Mouse (Mus musculus): ENCODE measurements at regions not wholly inside any gene's neighbourhood (a gene's known extent, or its start where the extent isn't known, plus 50 kb on each side); places are given as distances from the start of the nearest gene placed in this dataset.

- no peak for DNase-seq
Measured at GRCm38 (mm10) chr7:72753053-72753559, 446.7 kb upstream of the Mctp2 start.

- DNase-seq, result no peak
Measured at GRCm38 (mm10) chr7:72762711-72763110, 456.3 kb upstream of the Mctp2 start.

- no peak for DNase-seq
Measured at GRCm38 (mm10) chr7:72768705-72769104, 462.3 kb upstream of the Mctp2 start.

GRCm38 (mm10) chr7:72774031-72774770, 467.8 kb upstream of the Mctp2 start:
- DNase-seq, result no peak

GRCm38 (mm10) chr7:72774771-72775119, 468.3 kb upstream of the Mctp2 start:
- DNase-seq, result no peak

GRCm38 (mm10) chr7:72787306-72787705, 480.9 kb upstream of the Mctp2 start:
- DNase-seq, result no peak

GRCm38 (mm10) chr7:72788261-72788660, 481.9 kb upstream of the Mctp2 start:
- no peak for DNase-seq

GRCm38 (mm10) chr7:72822142-72822541, 515.7 kb upstream of the Mctp2 start:
- DNase-seq, result no peak

GRCm38 (mm10) chr7:72826597-72826996, 520.2 kb upstream of the Mctp2 start:
- DNase-seq, result no peak

GRCm38 (mm10) chr7:72835423-72835822, 529.0 kb upstream of the Mctp2 start:
- DNase-seq, result no peak

GRCm38 (mm10) chr7:72836026-72836425, 529.6 kb upstream of the Mctp2 start:
- no peak for DNase-seq

GRCm38 (mm10) chr7:72836457-72836985, 530.1 kb upstream of the Mctp2 start:
- DNase-seq, result no peak

- no peak for DNase-seq
Measured at GRCm38 (mm10) chr7:72837992-72838655, 531.7 kb upstream of the Mctp2 start.

- DNase-seq, result no peak
Measured at GRCm38 (mm10) chr7:72851346-72851745, 524.0 kb upstream of the Rgma start.

GRCm38 (mm10) chr7:72854501-72855002, 520.8 kb upstream of the Rgma start:
- DNase-seq, result no peak

- no peak for DNase-seq
Measured at GRCm38 (mm10) chr7:72866966-72867754, 508.1 kb upstream of the Rgma start.

- no peak for DNase-seq
Measured at GRCm38 (mm10) chr7:72869068-72869467, 506.2 kb upstream of the Rgma start.

- DNase-seq, result no peak
Measured at GRCm38 (mm10) chr7:72900816-72901215, 474.5 kb upstream of the Rgma start.

- no peak for DNase-seq
Measured at GRCm38 (mm10) chr7:72905891-72906290, 469.4 kb upstream of the Rgma start.

- no peak for DNase-seq
Measured at GRCm38 (mm10) chr7:72906536-72906935, 468.8 kb upstream of the Rgma start.

- DNase-seq, result no peak
Measured at GRCm38 (mm10) chr7:72926772-72927380, 448.4 kb upstream of the Rgma start.

- no peak for DNase-seq
Measured at GRCm38 (mm10) chr7:72938842-72939241, 436.5 kb upstream of the Rgma start.

- DNase-seq, result no peak
Measured at GRCm38 (mm10) chr7:72947531-72947930, 427.8 kb upstream of the Rgma start.
